Mouse (Mus musculus) monocyte, adult 5-6 weeks (primary cell): ENCODE results near the gene Cpb2. TPM values are rescaled to one million over a fixed set of nuclear protein-coding genes. Genes with fewer than 3 reads are reported as not detected.
A peak's percentile ranks its signal among the peaks of the same experiment; 100 is the strongest.

Experiments
- ATAC-seq: fragments of 153-309, 156-312 bp; replicated peaks from 2 replicates; pipeline ENCODE4 v1.8.0; 2017; ENCODE audit warnings: mild to moderate bottlenecking; ENCODE audit not compliant: low TSS enrichment, insufficient number of reproducible peaks, severe bottlenecking, poor library complexity, low FRiP score
- total RNA-seq: library from RNA; stranded (forward); fragments of 200-1000, 200-491, 200-594 nt; gene quantifications from 3 replicates; pipeline ENCODE4 v1.2.3, GENCODE M21; 2017

Cpb2 gene
- not detected in 3 replicates for total RNA-seq

- ATAC-seq, result no peak
Observed at GRCm38 (mm10) chr14:75242087-75242486, at the start of gene Cpb2. Gene Cpb2 (plus strand): TSS chr14:75242287.

GRCm38 (mm10) chr14:75192427-75192826 lies 49.7 kb upstream of the Cpb2 start:
- no peak for ATAC-seq

- peak; percentile 47 for ATAC-seq
Observed at GRCm38 (mm10) chr14:75192858-75193257, 49.2 kb upstream of the Cpb2 start.

GRCm38 (mm10) chr14:75195530-75195929 lies 46.6 kb upstream of the Cpb2 start:
- peak; percentile 76 for ATAC-seq

- 0 out of 2 replicates have a peak, but pooled peaks have one; percentile 28 for ATAC-seq
Observed at GRCm38 (mm10) chr14:75197027-75197426, 45.1 kb upstream of the Cpb2 start.

GRCm38 (mm10) chr14:75197660-75198059 lies 44.4 kb upstream of the Cpb2 start:
- no peak for ATAC-seq

GRCm38 (mm10) chr14:75205363-75206051 lies 36.6 kb upstream of the Cpb2 start:
- ATAC-seq, result no peak

- ATAC-seq, result no peak
Observed at GRCm38 (mm10) chr14:75206307-75206706, 35.8 kb upstream of the Cpb2 start.

GRCm38 (mm10) chr14:75208572-75209151 lies 33.4 kb upstream of the Cpb2 start:
- no peak for ATAC-seq

GRCm38 (mm10) chr14:75213752-75214151 lies 28.3 kb upstream of the Cpb2 start:
- ATAC-seq, result no peak

- no peak for ATAC-seq
Observed at GRCm38 (mm10) chr14:75218843-75219242, 23.2 kb upstream of the Cpb2 start.

- ATAC-seq, result no peak
Observed at GRCm38 (mm10) chr14:75219250-75219913, 22.7 kb upstream of the Cpb2 start.

GRCm38 (mm10) chr14:75222386-75222785 lies 19.7 kb upstream of the Cpb2 start:
- ATAC-seq, result no peak

- no peak for ATAC-seq
Observed at GRCm38 (mm10) chr14:75227453-75228084, 14.5 kb upstream of the Cpb2 start.

GRCm38 (mm10) chr14:75229834-75230233 lies 12.3 kb upstream of the Cpb2 start:
- 0 out of 2 replicates have a peak, but pooled peaks have one; percentile 45 for ATAC-seq

GRCm38 (mm10) chr14:75233070-75233469 lies 9.0 kb upstream of the Cpb2 start:
- ATAC-seq, result no peak

- ATAC-seq, result no peak
Observed at GRCm38 (mm10) chr14:75235552-75235951, 6.5 kb upstream of the Cpb2 start.

GRCm38 (mm10) chr14:75235955-75236635 lies 6.0 kb upstream of the Cpb2 start:
- ATAC-seq, result no peak

- ATAC-seq, result no peak
Observed at GRCm38 (mm10) chr14:75236636-75237003, 5.5 kb upstream of the Cpb2 start.
